Mouse (Mus musculus) CH12.LX (cell line): ENCODE data around the gene Car11.

Source experiments
- BHLHE40 ChIP-seq: IDR thresholded peaks from 2 replicates; pipeline ENCODE4 v1.6.1; 2011; ENCODE audit warnings: mild to moderate bottlenecking, low read depth, low read length, improper control_type of control experiment
- CTCF ChIP-seq, 2 experiments: IDR thresholded peaks in 1 of 2; conservative IDR thresholded peaks in 1 of 2; 2 replicates each; pipeline ENCODE4 v1.5.1; 2011 to 2012; ENCODE audit warnings: low read depth in 2 of 2, low read length in 2 of 2, improper control_type of control experiment in 1 of 2, inconsistent platforms in 1 of 2, mild to moderate bottlenecking in 1 of 2, moderate library complexity in 1 of 2
- E2F4 ChIP-seq: IDR thresholded peaks from 2 replicates; pipeline ENCODE4 v1.6.1; 2011; ENCODE audit warnings: low read depth, low read length, improper control_type of control experiment; ENCODE audit not compliant: insufficient replicate concordance
- ETS1 ChIP-seq: conservative IDR thresholded peaks from 2 replicates; pipeline ENCODE4 v1.6.1; 2012; ENCODE audit warnings: low read depth, mild to moderate bottlenecking, inconsistent platforms, low read length, improper control_type of control experiment, moderate library complexity
- HCFC1 ChIP-seq: IDR thresholded peaks from 2 replicates; pipeline ENCODE4 v1.6.1; 2012; ENCODE audit warnings: low read depth, mild to moderate bottlenecking, inconsistent platforms, low read length, improper control_type of control experiment
- KAT2A ChIP-seq: IDR thresholded peaks from 2 replicates; pipeline ENCODE4 v1.6.1; 2012; ENCODE audit warnings: low read length, improper control_type of control experiment, inconsistent platforms; ENCODE audit not compliant: insufficient replicate concordance
- MAFK ChIP-seq: IDR thresholded peaks from 2 replicates; pipeline ENCODE4 v1.6.1; 2011; ENCODE audit warnings: low read length, improper control_type of control experiment; ENCODE audit not compliant: insufficient replicate concordance
- MEF2A ChIP-seq: IDR thresholded peaks from 2 replicates; pipeline ENCODE4 v1.6.1; 2014; ENCODE audit warnings: low read depth, mild to moderate bottlenecking, inconsistent platforms, low read length, improper control_type of control experiment, borderline replicate concordance
- NRF1 ChIP-seq: IDR thresholded peaks from 2 replicates; pipeline ENCODE4 v1.6.1; 2014; ENCODE audit warnings: low read depth, mild to moderate bottlenecking, inconsistent platforms, low read length, improper control_type of control experiment, moderate library complexity
- POLR2A ChIP-seq: IDR thresholded peaks from 2 replicates; pipeline ENCODE4 v1.6.1; 2011; ENCODE audit warnings: low read depth, mild to moderate bottlenecking, improper control_type of control experiment, low read length
- POLR2AphosphoS2 ChIP-seq: IDR thresholded peaks from 2 replicates; pipeline ENCODE4 v1.6.1; 2011; ENCODE audit warnings: low read depth, low read length, improper control_type of control experiment
- SIN3A ChIP-seq: IDR thresholded peaks from 2 replicates; pipeline ENCODE4 v1.6.1; 2012; ENCODE audit warnings: low read length, improper control_type of control experiment, inconsistent platforms
- USF1 ChIP-seq: IDR thresholded peaks from 2 replicates; pipeline ENCODE4 v1.6.1; 2014; ENCODE audit warnings: low read depth, mild to moderate bottlenecking, inconsistent platforms, low read length, improper control_type of control experiment

- TF ChIP-seq CTCF (conservative IDR thresholded peaks at IDR 0.05 in 1 of 2, IDR thresholded peaks at IDR 0.05 in 1 of 2; ENCODE audit: low read depth in 2 of 2, low read length in 2 of 2) (no peak), SIN3A (no peak), BHLHE40 (no peak), NRF1 (no peak), KAT2A (no peak), MAFK (no peak), POLR2A (no peak), E2F4 (no peak), POLR2AphosphoS2 (no peak), ETS1 (no peak), MEF2A (no peak), USF1 (no peak), HCFC1 (no peak)
Observed at GRCm38 (mm10) chr7:45701072-45701471, 1.4 kb downstream of the Car11 start.
